Mouse (Mus musculus) right cerebral cortex, postnatal 14 days (tissue): ENCODE data around the gene Dact2.
A peak's percentile ranks its signal among the peaks of the same experiment; 100 is the strongest.

Experiments used
- DNase-seq: peaks from one replicate; pipeline ENCODE4 v3.0.0; 2022

Dact2 gene

GRCm38 (mm10) chr17:14173459-14173858, 30.6 kb downstream of the Dact2 start:
- DNase-seq = no peak

- no peak for DNase-seq
These were observed 31.4 kb downstream of the Dact2 start for GRCm38 (mm10) chr17:14172731-14173130.

GRCm38 (mm10) chr17:14172184-14172583, 31.9 kb downstream of the Dact2 start:
- DNase-seq = no peak

- DNase-seq = no peak
These were observed 33.1 kb downstream of the Dact2 start for GRCm38 (mm10) chr17:14170961-14171479.

- no peak for DNase-seq
These were observed 34.7 kb downstream of the Dact2 start for GRCm38 (mm10) chr17:14169431-14169830.

GRCm38 (mm10) chr17:14167594-14167993, 36.5 kb downstream of the Dact2 start:
- DNase-seq = no peak

GRCm38 (mm10) chr17:14166746-14167432, 37.2 kb downstream of the Dact2 start:
- DNase-seq = no peak

GRCm38 (mm10) chr17:14165934-14166610, 38.0 kb downstream of the Dact2 start:
- no peak for DNase-seq

GRCm38 (mm10) chr17:14165332-14165876, 38.7 kb downstream of the Dact2 start:
- DNase-seq = peak; percentile 60

GRCm38 (mm10) chr17:14160846-14161245, 43.3 kb downstream of the Dact2 start:
- DNase-seq = no peak

GRCm38 (mm10) chr17:14157779-14158195, 46.3 kb downstream of the Dact2 start:
- DNase-seq = no peak
